Mouse (Mus musculus): Measurements from ENCODE around the gene Srsf1. TPM values are rescaled to one million over a fixed set of nuclear protein-coding genes. Genes with fewer than 3 reads are reported as not detected.
"Not testable (repeated sequence)": the region's sequence is repeated elsewhere in the genome, so short reads cannot be mapped to it uniquely, and the experiment has no call there.

Srsf1 gene
- polyA plus RNA-seq, 1 experiment from 2014 or later: 185 TPM

GRCm38 (mm10) chr11:88031753-88032152 is 15.4 kb upstream of the Srsf1 start:
- WGBS: 95% methylated on average over 5 of the region's 5 CpGs

GRCm38 (mm10) chr11:88035970-88036369 is 11.2 kb upstream of the Srsf1 start:
- no peak overlapping the region for H3K4me2 ChIP-seq (ENCODE audit: low read depth, low read length)
- ATAC-seq (replicated peaks; ENCODE audit: extremely low read depth, insufficient read depth, low FRiP score): no peak
- H3K27ac ChIP-seq (ENCODE audit: low read length): no peak overlapping the region
- H3K9ac ChIP-seq (ENCODE audit: low read length): no peak overlapping the region
- peaks cover 7% of the 10 kb centered on the region for H3K4me1 ChIP-seq (ENCODE audit: control insufficient read depth, insufficient read depth, low read length)
- WGBS: 68% methylated on average over 7 of the region's 7 CpGs
- H3K9me3 ChIP-seq (replicated peaks; ENCODE audit: control insufficient read depth, low read length): 0 out of 2 replicates have a peak, but pooled peaks cover 2% of the 10 kb centered on the region
- H3K36me3 ChIP-seq (ENCODE audit: control insufficient read depth, insufficient read depth): no peaks in the 10 kb centered on the region
- no peaks in the 10 kb centered on the region for H3K27me3 ChIP-seq (ENCODE audit: control insufficient read depth, insufficient read depth, low read length)
- H3K4me3 ChIP-seq (ENCODE audit: low read length): no peak overlapping the region

More at GRCm38 (mm10) chr11:88031753-88032152, 15.4 kb upstream of the Srsf1 start:
- Histone ChIP-seq H3K36me3 (ENCODE audit: control insufficient read depth, insufficient read depth) (no peaks in the 10 kb centered on the region), H3K9me3 (replicated peaks; ENCODE audit: control insufficient read depth, low read length) (no peaks in the 10 kb centered on the region), H3K27ac (ENCODE audit: low read length) (no peak overlapping the region), H3K4me2 (ENCODE audit: low read depth, low read length) (no peak overlapping the region), H3K4me1 (ENCODE audit: control insufficient read depth, insufficient read depth, low read length) (peaks cover 8% of the 10 kb centered on the region), H3K27me3 (ENCODE audit: control insufficient read depth, insufficient read depth, low read length) (no peaks in the 10 kb centered on the region), H3K9ac (ENCODE audit: low read length) (no peak overlapping the region), H3K4me3 (ENCODE audit: low read length) (no peak overlapping the region)
- no peak for ATAC-seq (replicated peaks; ENCODE audit: extremely low read depth, insufficient read depth, low FRiP score)

GRCm38 (mm10) chr11:88036761-88037251 is 10.4 kb upstream of the Srsf1 start:
- ATAC-seq (replicated peaks; ENCODE audit: extremely low read depth, insufficient read depth, low FRiP score): peak; percentile 45; the same call in 1 of the 2 replicates
- 0 out of 2 replicates have a peak, but pooled peaks cover 2% of the 10 kb centered on the region for H3K9me3 ChIP-seq (replicated peaks; ENCODE audit: control insufficient read depth, low read length)
- H3K27me3 ChIP-seq (ENCODE audit: control insufficient read depth, insufficient read depth, low read length): no peaks in the 10 kb centered on the region
- H3K4me2 ChIP-seq (ENCODE audit: low read depth, low read length): 0 out of 2 replicates have a peak overlapping the region, but pooled peaks have one; percentile 14
- whole genome bisulfite sequencing: 50% methylated on average over 10 of the region's 10 CpGs
- H3K36me3 ChIP-seq (ENCODE audit: control insufficient read depth, insufficient read depth): no peaks in the 10 kb centered on the region
- peaks cover 7% of the 10 kb centered on the region for H3K4me1 ChIP-seq (ENCODE audit: control insufficient read depth, insufficient read depth, low read length)
- peak overlapping the region; percentile 3 for H3K9ac ChIP-seq (ENCODE audit: low read length)
- H3K4me3 ChIP-seq (ENCODE audit: low read length): no peak overlapping the region
- peak overlapping the region; percentile 63 for H3K27ac ChIP-seq (ENCODE audit: low read length)

GRCm38 (mm10) chr11:88037386-88037785 is 9.8 kb upstream of the Srsf1 start:
- H3K36me3 ChIP-seq (ENCODE audit: control insufficient read depth, insufficient read depth): no peaks in the 10 kb centered on the region
- no peak overlapping the region; the same call in 1 of the 2 replicates for H3K9ac ChIP-seq (ENCODE audit: low read length)
- H3K27ac ChIP-seq (ENCODE audit: low read length): peak overlapping the region; percentile 63
- 0 out of 2 replicates have a peak, but pooled peaks cover 2% of the 10 kb centered on the region for H3K9me3 ChIP-seq (replicated peaks; ENCODE audit: control insufficient read depth, low read length)
- no peak for ATAC-seq (replicated peaks; ENCODE audit: extremely low read depth, insufficient read depth, low FRiP score)
- peaks cover 7% of the 10 kb centered on the region for H3K4me1 ChIP-seq (ENCODE audit: control insufficient read depth, insufficient read depth, low read length)
- H3K4me3 ChIP-seq (ENCODE audit: low read length): no peak overlapping the region
- WGBS: 79% methylated on average over 3 of the region's 3 CpGs
- no peaks in the 10 kb centered on the region for H3K27me3 ChIP-seq (ENCODE audit: control insufficient read depth, insufficient read depth, low read length)
- no peak overlapping the region for H3K4me2 ChIP-seq (ENCODE audit: low read depth, low read length)

- ATAC-seq (replicated peaks; ENCODE audit: extremely low read depth, insufficient read depth, low FRiP score): no peak
- WGBS: 52% methylated on average over 1 of the region's 1 CpGs
- Histone ChIP-seq H3K4me1 (ENCODE audit: control insufficient read depth, insufficient read depth, low read length) (peaks cover 7% of the 10 kb centered on the region), H3K4me3 (ENCODE audit: low read length) (no peak overlapping the region), H3K4me2 (ENCODE audit: low read depth, low read length) (no peak overlapping the region), H3K9me3 (replicated peaks; ENCODE audit: control insufficient read depth, low read length) (0 out of 2 replicates have a peak, but pooled peaks cover 2% of the 10 kb centered on the region), H3K36me3 (ENCODE audit: control insufficient read depth, insufficient read depth) (no peaks in the 10 kb centered on the region), H3K27ac (ENCODE audit: low read length) (no peak overlapping the region), H3K27me3 (ENCODE audit: control insufficient read depth, insufficient read depth, low read length) (no peaks in the 10 kb centered on the region), H3K9ac (ENCODE audit: low read length) (no peak overlapping the region)
Observed at GRCm38 (mm10) chr11:88039066-88039465, 8.1 kb upstream of the Srsf1 start.

- peaks cover 5% of the 10 kb centered on the region; the same call in 1 of the 2 replicates for H3K36me3 ChIP-seq (ENCODE audit: control insufficient read depth, insufficient read depth)
- no peak overlapping the region for H3K4me2 ChIP-seq (ENCODE audit: low read depth, low read length)
- no peak overlapping the region for H3K9ac ChIP-seq (ENCODE audit: low read length)
- peaks cover 13% of the 10 kb centered on the region for H3K4me1 ChIP-seq (ENCODE audit: control insufficient read depth, insufficient read depth, low read length)
- ATAC-seq (replicated peaks; ENCODE audit: extremely low read depth, insufficient read depth, low FRiP score): no peak
- no peaks in the 10 kb centered on the region for H3K9me3 ChIP-seq (replicated peaks; ENCODE audit: control insufficient read depth, low read length)
- no peaks in the 10 kb centered on the region for H3K27me3 ChIP-seq (ENCODE audit: control insufficient read depth, insufficient read depth, low read length)
- H3K4me3 ChIP-seq (ENCODE audit: low read length): no peak overlapping the region
- H3K27ac ChIP-seq (ENCODE audit: low read length): no peak overlapping the region
Observed at GRCm38 (mm10) chr11:88044314-88044713, 2.9 kb upstream of the Srsf1 start.

GRCm38 (mm10) chr11:88045159-88045558 is 2.0 kb upstream of the Srsf1 start:
- not testable (repeated sequence) for ATAC-seq (replicated peaks; ENCODE audit: extremely low read depth, insufficient read depth, low FRiP score); H3K27me3 ChIP-seq (ENCODE audit: control insufficient read depth, insufficient read depth, low read length); H3K36me3 ChIP-seq (ENCODE audit: control insufficient read depth, insufficient read depth); H3K4me2 ChIP-seq (ENCODE audit: low read depth, low read length); H3K4me3 ChIP-seq (ENCODE audit: low read length); H3K9me3 ChIP-seq (replicated peaks; ENCODE audit: control insufficient read depth, low read length); H3K27ac ChIP-seq (ENCODE audit: low read length); H3K9ac ChIP-seq (ENCODE audit: low read length)
- H3K4me1 ChIP-seq (ENCODE audit: control insufficient read depth, insufficient read depth, low read length): peaks cover 20% of the 10 kb centered on the region
- 95% methylated on average over 3 of the region's 3 CpGs for WGBS

- peaks cover 24% of the 10 kb centered on the region for H3K4me1 ChIP-seq (ENCODE audit: control insufficient read depth, insufficient read depth, low read length)
- no peak overlapping the region for H3K9ac ChIP-seq (ENCODE audit: low read length)
- H3K9me3 ChIP-seq (replicated peaks; ENCODE audit: control insufficient read depth, low read length): no peaks in the 10 kb centered on the region
- no peak for ATAC-seq (replicated peaks; ENCODE audit: extremely low read depth, insufficient read depth, low FRiP score)
- H3K27me3 ChIP-seq (ENCODE audit: control insufficient read depth, insufficient read depth, low read length): no peaks in the 10 kb centered on the region
- peaks cover 10% of the 10 kb centered on the region; the same call in 1 of the 2 replicates for H3K36me3 ChIP-seq (ENCODE audit: control insufficient read depth, insufficient read depth)
- no peak overlapping the region for H3K4me2 ChIP-seq (ENCODE audit: low read depth, low read length)
- H3K27ac ChIP-seq (ENCODE audit: low read length): no peak overlapping the region
- 84% methylated on average over 4 of the region's 4 CpGs for WGBS
- no peak overlapping the region for H3K4me3 ChIP-seq (ENCODE audit: low read length)
Observed at GRCm38 (mm10) chr11:88045878-88046277, 1.3 kb upstream of the Srsf1 start.

- peak overlapping the region; percentile 79 for H3K4me2 ChIP-seq (ENCODE audit: low read depth, low read length)
- H3K4me3 ChIP-seq (ENCODE audit: low read length): peak overlapping the region; percentile 94
- ATAC-seq (replicated peaks; ENCODE audit: extremely low read depth, insufficient read depth, low FRiP score): no peak
- no peaks in the 10 kb centered on the region for H3K9me3 ChIP-seq (replicated peaks; ENCODE audit: control insufficient read depth, low read length)
- H3K27me3 ChIP-seq (ENCODE audit: control insufficient read depth, insufficient read depth, low read length): no peaks in the 10 kb centered on the region
- peak overlapping the region; percentile 84 for H3K9ac ChIP-seq (ENCODE audit: low read length)
- H3K36me3 ChIP-seq (ENCODE audit: control insufficient read depth, insufficient read depth): peaks cover 13% of the 10 kb centered on the region
- peaks cover 27% of the 10 kb centered on the region for H3K4me1 ChIP-seq (ENCODE audit: control insufficient read depth, insufficient read depth, low read length)
- H3K27ac ChIP-seq (ENCODE audit: low read length): peak overlapping the region; percentile 100
- 51% methylated on average over 17 of the region's 17 CpGs for WGBS
Observed at GRCm38 (mm10) chr11:88046323-88046937, 743 bp upstream of the Srsf1 start.

All from heart, embryonic 16.5 days (tissue).